Mouse (Mus musculus): ENCODE measurements around the gene Cdc42ep5. TPM values are rescaled to one million over a fixed set of nuclear protein-coding genes. Genes with fewer than 3 reads are reported as not detected.
"Not testable (repeated sequence)": the region's sequence is repeated elsewhere in the genome, so short reads cannot be mapped to it uniquely, and the experiment has no call there.

Gene Cdc42ep5
- 20.0 and 22.8 TPM in 2 replicates for polyA plus RNA-seq (2014; fragmentation: Nextera tagmentation; extraction: Ambion mirVana)

DNA sequence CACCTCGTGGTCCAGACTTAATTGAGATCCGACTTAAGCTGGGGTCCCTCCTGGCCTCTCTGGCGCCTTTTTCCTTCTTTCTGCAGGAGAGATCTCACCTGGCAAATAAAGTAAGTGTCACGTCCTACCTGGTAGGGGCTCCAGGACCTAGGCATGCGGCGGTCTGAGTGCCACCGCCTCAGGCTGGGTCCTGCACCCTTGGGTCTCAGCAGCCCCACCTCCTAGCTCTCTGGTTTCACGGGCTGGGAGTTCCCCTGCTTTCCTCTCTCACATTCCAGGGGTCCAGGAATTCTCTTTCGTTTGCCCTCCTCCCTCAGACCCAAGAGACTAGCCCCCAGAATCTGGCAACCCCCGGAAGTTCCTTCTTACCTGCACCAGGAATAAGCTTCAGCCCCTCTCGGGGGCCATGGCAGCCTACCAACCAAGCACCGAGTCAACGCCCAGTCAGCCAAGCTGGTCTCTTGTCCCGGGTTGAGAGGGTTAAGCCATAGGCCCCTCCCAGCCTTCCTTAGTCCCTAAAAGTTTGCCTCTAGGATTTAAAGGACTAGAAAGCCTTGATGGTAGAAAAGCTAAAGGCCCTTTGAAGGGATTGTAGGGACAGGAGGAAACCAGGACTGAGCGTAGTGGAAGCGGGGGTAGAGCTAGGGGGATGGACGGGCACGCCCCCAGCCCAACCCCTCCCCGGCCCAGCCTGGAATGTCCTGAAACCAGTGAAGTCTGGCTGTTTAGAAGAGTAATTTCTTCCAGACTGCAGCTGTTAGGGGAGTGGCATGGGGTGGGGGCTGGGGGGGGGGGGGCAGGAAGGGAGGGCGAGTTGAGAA is at the start of gene Cdc42ep5:
TSS of gene Cdc42ep5 (minus strand) at position 771 of the 821 bp plus-strand sequence.
- peak; percentile 78 for ATAC-seq (replicated peaks; ENCODE audit: low FRiP score)
- H3K4me3 ChIP-seq (ENCODE audit: low read depth, low read length): peak within 1 kb of the TSS; percentile 56
- 1% methylated on average over 19 of the region's 20 CpGs for WGBS

DNA sequence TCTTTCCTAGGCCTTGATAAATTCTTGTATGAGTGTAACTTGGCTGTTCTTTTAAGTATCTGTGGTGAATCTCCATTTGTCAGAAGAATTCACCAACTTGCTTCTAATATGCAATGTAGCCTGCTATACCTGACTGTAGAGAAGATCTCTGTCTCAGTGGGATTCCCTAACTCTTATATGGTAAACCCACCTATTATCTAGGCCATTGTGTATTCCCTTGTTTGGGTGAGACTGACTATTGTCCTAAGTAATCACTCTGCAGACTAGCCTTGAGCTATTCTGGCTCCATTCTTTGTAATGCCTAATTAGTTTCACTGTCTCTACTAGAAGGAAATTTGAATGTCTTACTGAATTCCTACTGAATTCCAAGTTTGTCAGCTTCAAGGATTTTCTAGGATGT is 48.8 kb upstream of the Cdc42ep5 start:
- H3K4me1 ChIP-seq (replicated peaks; ENCODE audit: control insufficient read depth, insufficient read depth, low read length); H3K9me3 ChIP-seq (ENCODE audit: control insufficient read depth, low read length); ATAC-seq (replicated peaks; ENCODE audit: low FRiP score); H3K4me3 ChIP-seq (ENCODE audit: low read depth, low read length); H3K27ac ChIP-seq (ENCODE audit: low read depth, low read length); H3K4me2 ChIP-seq; H3K36me3 ChIP-seq (ENCODE audit: control insufficient read depth, insufficient read depth, low read length); H3K27me3 ChIP-seq (replicated peaks; ENCODE audit: control insufficient read depth, insufficient read depth, low read length); DNase-seq (ENCODE audit: low spot score); H3K9ac ChIP-seq (ENCODE audit: low read depth, low read length): not testable (repeated sequence)

More for the DNA sequence above, at the start of gene Cdc42ep5:
- H3K27me3 ChIP-seq (replicated peaks; ENCODE audit: control insufficient read depth, insufficient read depth, low read length): no peaks in the 10 kb centered on the region
- no peaks in the 10 kb centered on the region for H3K9me3 ChIP-seq (ENCODE audit: control insufficient read depth, low read length)
- DNase-seq (ENCODE audit: low spot score): peak; percentile 60
- peak within 1 kb of the TSS; percentile 16; the same call in 1 of the 2 replicates for H3K27ac ChIP-seq (ENCODE audit: low read depth, low read length)
- peaks cover 15% of the 10 kb centered on the region; the same call in 1 of the 2 replicates for H3K4me1 ChIP-seq (replicated peaks; ENCODE audit: control insufficient read depth, insufficient read depth, low read length)
- peak within 1 kb of the TSS; percentile 85 for H3K4me2 ChIP-seq
- no peaks in the 10 kb centered on the region for H3K36me3 ChIP-seq (ENCODE audit: control insufficient read depth, insufficient read depth, low read length)
- H3K9ac ChIP-seq (ENCODE audit: low read depth, low read length): peak within 1 kb of the TSS; percentile 62

DNA sequence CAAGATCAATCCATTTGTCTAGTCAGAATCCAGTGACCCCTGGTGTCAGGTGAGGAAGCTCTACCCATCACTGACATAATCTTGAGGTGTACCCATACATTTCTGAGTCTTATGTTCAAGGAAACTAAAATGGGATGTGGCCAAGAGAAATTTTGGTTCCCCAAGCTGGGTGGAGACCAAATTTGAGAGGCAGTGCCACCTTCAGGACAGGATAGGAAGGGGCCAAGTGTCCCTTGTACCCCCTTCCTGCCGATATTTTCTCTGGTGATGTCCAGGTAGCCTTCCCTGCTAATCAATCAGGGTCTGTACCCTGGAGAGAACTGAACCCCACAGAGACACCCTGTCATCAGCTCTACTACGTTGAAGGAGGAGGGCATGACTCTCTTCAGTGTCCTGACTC is 44.0 kb upstream of the Cdc42ep5 start:
- no peak overlapping the region for H3K4me2 ChIP-seq
- H3K36me3 ChIP-seq (ENCODE audit: control insufficient read depth, insufficient read depth, low read length): no peaks in the 10 kb centered on the region
- ATAC-seq (replicated peaks; ENCODE audit: low FRiP score) (no peak), DNase-seq (ENCODE audit: low spot score) (no peak)
- H3K4me3 ChIP-seq (ENCODE audit: low read depth, low read length): no peak overlapping the region
- H3K27me3 ChIP-seq (replicated peaks; ENCODE audit: control insufficient read depth, insufficient read depth, low read length): no peaks in the 10 kb centered on the region
- H3K9me3 ChIP-seq (ENCODE audit: control insufficient read depth, low read length): no peaks in the 10 kb centered on the region
- H3K27ac ChIP-seq (ENCODE audit: low read depth, low read length): no peak overlapping the region
- H3K4me1 ChIP-seq (replicated peaks; ENCODE audit: control insufficient read depth, insufficient read depth, low read length): no peaks in the 10 kb centered on the region
- H3K9ac ChIP-seq (ENCODE audit: low read depth, low read length): no peak overlapping the region
- WGBS: 39% methylated on average over 2 of the region's 2 CpGs

DNA sequence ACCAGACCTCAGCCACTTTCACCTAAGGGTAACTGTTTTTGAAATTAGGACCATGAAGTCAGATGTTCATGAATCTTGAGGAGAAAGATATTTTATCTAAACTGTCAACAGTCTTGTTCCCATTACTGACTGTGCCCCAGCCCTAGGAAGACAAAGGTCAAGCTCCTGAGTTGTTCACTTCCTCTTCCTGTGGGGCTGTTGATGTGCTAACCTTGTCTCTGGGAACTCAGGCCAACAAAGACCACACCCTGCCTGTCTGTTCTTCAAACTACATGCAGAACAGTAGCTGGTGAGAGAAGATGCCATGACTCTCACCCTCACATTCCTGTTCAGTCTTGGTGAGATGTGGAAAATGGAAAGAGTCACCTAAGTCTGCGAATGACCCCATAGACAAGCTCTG is 42.5 kb upstream of the Cdc42ep5 start:
- WGBS: 83% methylated on average over 1 of the region's 1 CpGs
- no peak overlapping the region for H3K4me3 ChIP-seq (ENCODE audit: low read depth, low read length)

DNA sequence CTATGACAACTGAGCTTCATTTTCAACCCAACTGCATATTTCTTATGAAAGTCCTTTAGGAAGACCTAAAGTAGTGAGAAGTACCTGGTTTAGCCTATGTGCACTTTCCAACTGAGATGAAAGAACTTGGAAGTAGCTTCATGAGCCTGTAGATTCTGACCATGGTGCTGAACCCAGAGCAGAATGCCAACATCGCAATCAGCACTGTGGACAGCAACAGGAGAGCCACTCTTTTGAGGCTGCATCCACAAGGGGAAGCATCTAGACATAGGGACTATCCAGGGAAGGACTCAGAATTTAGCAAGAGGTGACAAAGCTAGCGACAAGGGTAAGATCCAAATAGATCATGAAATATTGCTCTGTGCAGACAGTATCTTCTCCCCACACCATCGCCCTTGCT is 13.8 kb upstream of the Cdc42ep5 start:
- peak; percentile 38 for DNase-seq (ENCODE audit: low spot score)
- WGBS: 38% methylated on average over 3 of the region's 3 CpGs

More for the DNA sequence above, 42.5 kb upstream of the Cdc42ep5 start:
- H3K36me3 ChIP-seq (ENCODE audit: control insufficient read depth, insufficient read depth, low read length): no peaks in the 10 kb centered on the region
- no peak overlapping the region for H3K9ac ChIP-seq (ENCODE audit: low read depth, low read length)
- no peak for ATAC-seq (replicated peaks; ENCODE audit: low FRiP score)
- H3K4me1 ChIP-seq (replicated peaks; ENCODE audit: control insufficient read depth, insufficient read depth, low read length): no peaks in the 10 kb centered on the region
- no peak for DNase-seq (ENCODE audit: low spot score)
- no peaks in the 10 kb centered on the region for H3K9me3 ChIP-seq (ENCODE audit: control insufficient read depth, low read length)
- H3K27ac ChIP-seq (ENCODE audit: low read depth, low read length): no peak overlapping the region
- no peaks in the 10 kb centered on the region for H3K27me3 ChIP-seq (replicated peaks; ENCODE audit: control insufficient read depth, insufficient read depth, low read length)
- H3K4me2 ChIP-seq: no peak overlapping the region

DNA sequence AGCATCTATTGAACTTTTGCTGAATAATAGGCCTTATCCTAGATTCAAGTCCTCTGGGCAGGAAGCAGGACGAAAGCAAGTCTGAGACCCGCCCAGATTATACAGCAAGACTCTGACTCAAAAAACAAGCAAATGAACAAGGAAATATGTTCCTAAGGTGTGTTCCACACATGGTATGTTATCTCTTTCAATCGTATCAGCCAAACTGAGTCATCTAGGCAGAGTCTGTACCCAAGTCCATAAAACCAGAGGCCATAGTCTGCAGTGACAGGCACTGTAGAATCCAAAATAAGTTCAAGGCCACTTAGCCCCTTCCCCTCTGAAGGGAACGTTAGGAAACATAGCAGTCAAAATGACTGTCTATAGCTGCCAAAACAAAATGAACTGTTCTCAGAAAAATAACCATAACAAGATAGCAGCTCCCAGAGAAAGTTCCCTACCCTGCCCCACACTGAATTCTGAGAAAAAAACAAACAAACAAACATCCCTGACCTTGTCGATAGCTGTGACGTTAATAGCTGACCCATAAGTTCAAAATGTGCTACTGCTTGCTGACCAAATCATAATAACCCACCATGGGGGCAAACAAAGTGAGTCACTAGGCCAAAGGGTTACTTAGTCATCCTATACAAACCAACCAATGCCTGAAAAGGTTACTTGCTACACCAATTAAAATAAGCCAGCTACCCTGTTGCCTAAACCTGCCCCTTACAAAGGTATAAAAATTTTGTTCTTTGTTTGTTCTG is 5.7 kb upstream of the Cdc42ep5 start:
- peaks cover 2% of the 10 kb centered on the region; the same call in 1 of the 2 replicates for H3K4me1 ChIP-seq (replicated peaks; ENCODE audit: control insufficient read depth, insufficient read depth, low read length)
- no peak overlapping the region for H3K4me2 ChIP-seq
- DNase-seq (ENCODE audit: low spot score) (no peak), ATAC-seq (replicated peaks; ENCODE audit: low FRiP score) (no peak)
- H3K36me3 ChIP-seq (ENCODE audit: control insufficient read depth, insufficient read depth, low read length): no peaks in the 10 kb centered on the region
- no peaks in the 10 kb centered on the region for H3K27me3 ChIP-seq (replicated peaks; ENCODE audit: control insufficient read depth, insufficient read depth, low read length)
- H3K9me3 ChIP-seq (ENCODE audit: control insufficient read depth, low read length): no peaks in the 10 kb centered on the region
- no peak overlapping the region for H3K27ac ChIP-seq (ENCODE audit: low read depth, low read length)
- 77% methylated on average over 6 of the region's 6 CpGs for WGBS
- no peak overlapping the region for H3K9ac ChIP-seq (ENCODE audit: low read depth, low read length)
- no peak overlapping the region for H3K4me3 ChIP-seq (ENCODE audit: low read depth, low read length)

More for the DNA sequence above, 13.8 kb upstream of the Cdc42ep5 start:
- no peak overlapping the region for H3K4me3 ChIP-seq (ENCODE audit: low read depth, low read length)
- no peak for ATAC-seq (replicated peaks; ENCODE audit: low FRiP score)
- H3K9me3 ChIP-seq (ENCODE audit: control insufficient read depth, low read length): no peaks in the 10 kb centered on the region
- H3K36me3 ChIP-seq (ENCODE audit: control insufficient read depth, insufficient read depth, low read length): no peaks in the 10 kb centered on the region
- no peak overlapping the region for H3K9ac ChIP-seq (ENCODE audit: low read depth, low read length)
- H3K27ac ChIP-seq (ENCODE audit: low read depth, low read length): no peak overlapping the region
- H3K4me1 ChIP-seq (replicated peaks; ENCODE audit: control insufficient read depth, insufficient read depth, low read length): no peaks in the 10 kb centered on the region
- no peaks in the 10 kb centered on the region for H3K27me3 ChIP-seq (replicated peaks; ENCODE audit: control insufficient read depth, insufficient read depth, low read length)
- no peak overlapping the region for H3K4me2 ChIP-seq

DNA sequence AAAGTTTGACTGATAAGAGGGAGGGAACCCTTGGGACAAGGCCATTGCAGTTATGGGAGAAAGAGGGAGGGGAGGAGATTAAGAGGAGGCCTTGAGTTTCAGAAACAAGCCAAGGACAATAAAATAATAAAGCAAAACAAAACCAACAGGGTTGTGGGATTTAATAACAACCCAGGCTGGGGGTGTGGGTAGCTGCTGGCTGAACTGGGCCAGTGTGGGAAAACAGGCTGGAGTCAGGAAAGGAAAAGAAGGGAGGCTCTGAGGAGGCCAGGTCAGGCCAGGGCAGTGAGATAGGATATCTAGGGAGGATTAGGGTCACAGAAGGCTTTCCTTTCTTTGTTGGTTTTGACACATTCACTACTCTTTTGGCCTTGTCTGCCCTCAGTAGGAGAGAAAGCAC is 2.4 kb upstream of the Cdc42ep5 start:
- H3K9ac ChIP-seq (ENCODE audit: low read depth, low read length): no peak overlapping the region
- no peak overlapping the region for H3K4me2 ChIP-seq
- H3K27me3 ChIP-seq (replicated peaks; ENCODE audit: control insufficient read depth, insufficient read depth, low read length): no peaks in the 10 kb centered on the region
- no peaks in the 10 kb centered on the region for H3K36me3 ChIP-seq (ENCODE audit: control insufficient read depth, insufficient read depth, low read length)
- no peaks in the 10 kb centered on the region for H3K9me3 ChIP-seq (ENCODE audit: control insufficient read depth, low read length)
- no peak overlapping the region for H3K27ac ChIP-seq (ENCODE audit: low read depth, low read length)
- H3K4me1 ChIP-seq (replicated peaks; ENCODE audit: control insufficient read depth, insufficient read depth, low read length): peaks cover 15% of the 10 kb centered on the region; the same call in 1 of the 2 replicates
- DNase-seq (ENCODE audit: low spot score) (no peak), ATAC-seq (replicated peaks; ENCODE audit: low FRiP score) (no peak)
- H3K4me3 ChIP-seq (ENCODE audit: low read depth, low read length): no peak overlapping the region

DNA sequence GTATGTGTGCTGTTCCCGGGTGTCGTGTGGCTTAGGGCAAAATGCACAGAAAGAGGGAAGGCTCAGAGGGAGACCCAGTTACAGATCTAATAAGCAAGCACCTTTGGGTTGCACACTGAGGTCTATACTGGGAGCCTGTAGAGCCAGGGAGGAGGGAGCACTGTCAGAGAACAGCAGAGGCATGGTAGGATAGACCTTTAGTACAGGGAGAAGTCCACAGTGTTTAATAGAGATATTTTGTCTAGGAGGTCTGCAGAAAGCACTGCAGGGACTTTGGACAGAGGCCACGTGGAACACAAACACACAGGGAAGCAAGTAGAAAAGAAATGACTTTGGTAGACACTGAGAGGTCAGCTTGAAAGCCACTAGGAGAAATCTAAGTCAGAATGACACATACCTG is 626 bp upstream of the Cdc42ep5 start:
- ATAC-seq (replicated peaks; ENCODE audit: low FRiP score): no peak
- no peak overlapping the region for H3K4me3 ChIP-seq (ENCODE audit: low read depth, low read length)
- H3K9ac ChIP-seq (ENCODE audit: low read depth, low read length): no peak overlapping the region
- no peaks in the 10 kb centered on the region for H3K9me3 ChIP-seq (ENCODE audit: control insufficient read depth, low read length)
- H3K4me1 ChIP-seq (replicated peaks; ENCODE audit: control insufficient read depth, insufficient read depth, low read length): peaks cover 15% of the 10 kb centered on the region; the same call in 1 of the 2 replicates
- no peaks in the 10 kb centered on the region for H3K27me3 ChIP-seq (replicated peaks; ENCODE audit: control insufficient read depth, insufficient read depth, low read length)
- 22% methylated on average over 3 of the region's 3 CpGs for WGBS
- no peaks in the 10 kb centered on the region for H3K36me3 ChIP-seq (ENCODE audit: control insufficient read depth, insufficient read depth, low read length)
- DNase-seq (ENCODE audit: low spot score): no peak
- H3K4me2 ChIP-seq: peak overlapping the region; percentile 17; the same call in 1 of the 2 replicates
- no peak overlapping the region for H3K27ac ChIP-seq (ENCODE audit: low read depth, low read length)
